Comparison of ENCODE assay signal across 26 mouse cellular contexts in genomic region chr8:124247581-124247980, GRCm38 (mm10). TPM values are rescaled to one million over a fixed set of nuclear protein-coding genes. Genes with fewer than 3 reads are reported as not detected.
DNase-seq lines count a peak whose midpoint lies in the region; ATAC-seq and TF ChIP-seq lines count a peak whose summit lies in the region.
"Had no signal": no experiment of that assay in that cellular context is flagged by ENCODE, and none has a peak within 500 bp of the region (broad histone marks: within the 10 kb centered on the region; RNA-seq: fewer than 3 reads in every experiment).

No protein-coding gene starts in this region.

- no peak overlapping the region for H3K27ac ChIP-seq in kidney, adult 2 months (ENCODE audit: insufficient read depth, low read depth, low read length)
- H3K27ac ChIP-seq: embryonic facial prominence, embryonic 15.5 days; hindbrain, embryonic 13.5 days; limb, embryonic 13.5 days; liver, embryonic 12.5 days; lung, embryonic 15.5 days; neural tube, embryonic 13.5 days; stomach, embryonic 15.5 days had no signal

- peak; percentile 64 for ATAC-seq in inflammation-experienced regulatory T-cells, adult 6 months
- ATAC-seq: liver, embryonic 12.5 days; midbrain, embryonic 16.5 days had no signal

- TF ChIP-seq CTCF in kidney, adult 2 months (conservative IDR thresholded peaks at IDR 0.05; ENCODE audit: insufficient read depth, insufficient read length, low read depth, low read length), result no peak

- peak; percentile 72 for DNase-seq in kidney, adult 2 months
- no peak for DNase-seq in kidney, postnatal 4 days
- DNase-seq in NIH3T3 (ENCODE audit: low read depth), result peak; percentile 41
- peak; percentile 53 for DNase-seq in lung, postnatal 25 days (ENCODE audit: low spot score)
- no peak for DNase-seq in urinary bladder, postnatal 25 days (ENCODE audit: low spot score)
- DNase-seq in retina, postnatal 1 day, result no peak
- DNase-seq in frontal cortex, postnatal 36 days (ENCODE audit: low spot score in 2 of 2), result no peak
- DNase-seq: adrenal gland, postnatal 14 days; cerebellum, adult 9-10 months; heart, adult 11 months; heart, postnatal 10 days; right cerebral cortex, adult 18-20 months; right cerebral cortex, postnatal 4 days; thymus, postnatal 36 days had no signal

- no peak for TF ChIP-seq POLR2A in kidney, adult 2 months (IDR thresholded peaks at IDR 0.05; ENCODE audit: low read depth, low read length)

- no peaks in the 10 kb centered on the region for H3K27me3 ChIP-seq in kidney, adult 2 months (replicated peaks; ENCODE audit: control insufficient read depth, insufficient read depth, low read length)
- H3K27me3 ChIP-seq: CH12.LX; embryonic facial prominence, embryonic 15.5 days; hindbrain, embryonic 13.5 days; limb, embryonic 13.5 days; liver, embryonic 12.5 days; lung, embryonic 15.5 days; neural tube, embryonic 13.5 days; stomach, embryonic 15.5 days had no signal

- H3K36me3 ChIP-seq in kidney, adult 2 months (ENCODE audit: control insufficient read depth, insufficient read depth, low read length), result no peaks in the 10 kb centered on the region
- H3K36me3 ChIP-seq: G1E; lung, embryonic 15.5 days; stomach, embryonic 15.5 days had no signal

- H3K4me1 ChIP-seq in kidney, adult 2 months (ENCODE audit: control insufficient read depth, insufficient read depth, low read length), result peaks cover 43% of the 10 kb centered on the region

- WGBS in kidney, adult 2 months, result 71% methylated on average over 6 of the region's 6 CpGs

- H3K4me3 ChIP-seq in kidney, adult 2 months (ENCODE audit: insufficient read depth, low read depth, low read length), result no peak overlapping the region
- H3K4me3 ChIP-seq: embryonic facial prominence, embryonic 15.5 days; hindbrain, embryonic 13.5 days; limb, embryonic 13.5 days; liver, embryonic 12.5 days; lung, embryonic 15.5 days; myocyte; neural tube, embryonic 13.5 days; stomach, embryonic 15.5 days had no signal

RNA-seq across cellular contexts. Expression of gene Galnt2, which starts 16.4 kb away (rescaled TPM):
- 17.0 and 22.5 TPM in 2 replicates for polyA plus RNA-seq in kidney, adult 2 months (2012; rRNA removed)
- polyA plus RNA-seq in inflammation-experienced regulatory T-cells, adult 6 months (2017; shearing (Covaris generic)), result 10 to 100 TPM; 14.8 to 39.1 (median 20.4) TPM
- polyA plus RNA-seq: G1E had no signal

Comparison
In these comparisons a context has a peak if more than half of its experiments do, and no peak if none do; other contexts are left out.
1. DNase-seq: peak in kidney, adult 2 months (single experiment), NIH3T3 (single experiment) and lung, postnatal 25 days (single experiment); none in kidney, postnatal 4 days (0 of 2), urinary bladder, postnatal 25 days (single experiment), retina, postnatal 1 day (single experiment) and frontal cortex, postnatal 36 days (0 of 2).